Mouse (Mus musculus) midbrain, embryonic 14.5 days (tissue): ENCODE measurements at regions not wholly inside any gene's neighbourhood (a gene's known extent, or its start where the extent isn't known, plus 50 kb on each side); places are given as distances from the start of the nearest gene placed in this dataset.
"Not testable (repeated sequence)": the region's sequence is repeated elsewhere in the genome, so short reads cannot be mapped to it uniquely, and the experiment has no call there.

ENCODE experiments used
- ATAC-seq: fragments of 200-750 bp; cut with Nextera tagmentation; 2 replicates; pipeline ENCODE4 v1.8.0; 2017; ENCODE audit warnings: moderate number of reproducible peaks, moderate library complexity; ENCODE audit not compliant: low FRiP score, low TSS enrichment
- DNase-seq: peaks from one replicate; pipeline ENCODE4 v3.0.0-alpha.2; 2015
- H3K27ac ChIP-seq: fragments of 300-500 bp; sonication (generic); replicated peaks from 2 replicates; pipeline ENCODE4 v1.5.1; 2014; ENCODE audit warnings: mild to moderate bottlenecking, low read depth, low read length, moderate library complexity
- H3K27me3 ChIP-seq: fragments of 300-500 bp; sonication (generic); 2 replicates; pipeline ENCODE4 v1.6.1; 2014; ENCODE audit warnings: low read length, control low read depth, mixed read lengths; ENCODE audit not compliant: control insufficient read depth, insufficient read depth
- H3K36me3 ChIP-seq: fragments of 300-500 bp; sonication (generic); 2 replicates; pipeline ENCODE4 v1.6.1; 2014; ENCODE audit warnings: low read length, control low read depth; ENCODE audit not compliant: control insufficient read depth, insufficient read depth
- H3K4me1 ChIP-seq: fragments of 300-500 bp; sonication (generic); 2 replicates; pipeline ENCODE4 v1.6.1; 2014; ENCODE audit warnings: mild to moderate bottlenecking, antibody characterized with exemption, low read length, control low read depth; ENCODE audit not compliant: control insufficient read depth, insufficient read depth
- H3K4me2 ChIP-seq: fragments of 300-500 bp; sonication (generic); 2 replicates; pipeline ENCODE4 v1.6.1; 2014; ENCODE audit warnings: mild to moderate bottlenecking, low read length, moderate library complexity
- H3K4me3 ChIP-seq: fragments of 300-500 bp; sonication (generic); replicated peaks from 2 replicates; pipeline ENCODE4 v1.5.1; 2014; ENCODE audit warnings: low read depth, low read length
- H3K9ac ChIP-seq: fragments of 300-500 bp; sonication (generic); replicated peaks from 2 replicates; pipeline ENCODE4 v1.6.1; 2014; ENCODE audit warnings: mild to moderate bottlenecking, low read length, moderate library complexity
- H3K9me3 ChIP-seq: fragments of 300-500 bp; sonication (generic); 2 replicates; pipeline ENCODE4 v1.6.1; 2016; ENCODE audit warnings: low read length, control low read depth, mixed read lengths; ENCODE audit not compliant: control insufficient read depth
- WGBS: fragments of 180-500 bp; shearing (Covaris S2); extraction: QIAGEN DNeasy Blood & Tissue Kit; methylation state at CpG from one replicate; pipeline ENCODE4 v1.1.7; 2014; 5-methylcytosine and 5-hydroxymethylcytosine counted together

DNA sequence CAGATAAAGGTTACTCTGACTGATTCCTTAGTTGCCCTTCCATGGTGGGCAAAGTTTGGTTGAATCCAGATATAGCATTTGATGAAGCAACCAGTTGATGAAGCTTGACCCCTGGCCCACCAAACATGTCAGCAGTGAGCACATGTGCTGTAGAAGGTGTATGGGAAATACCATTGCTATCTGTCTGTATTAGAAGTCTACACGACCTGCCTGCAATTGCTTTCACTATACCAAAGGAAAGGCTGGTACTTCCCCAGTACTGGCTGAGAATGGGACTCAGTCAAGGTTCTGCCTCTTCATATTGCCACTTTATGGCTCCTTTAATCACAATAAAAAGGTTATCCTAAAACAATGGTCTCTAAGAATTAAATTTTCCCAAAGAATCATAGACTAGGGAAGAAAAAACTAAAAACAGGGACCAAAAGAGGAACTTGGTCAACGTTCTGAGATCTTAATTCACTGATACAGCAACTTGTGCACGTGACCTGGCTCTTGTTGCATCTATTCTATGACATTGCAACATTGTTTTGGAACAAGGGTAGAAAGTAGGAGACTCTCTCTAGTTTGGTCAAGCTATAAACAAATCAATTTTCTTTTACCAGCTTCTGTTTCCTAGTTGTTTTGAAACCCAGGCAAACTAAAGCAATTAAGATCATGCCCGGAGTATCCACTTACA lies 284.0 kb downstream of the Rapgef2 start:
- no peak overlapping the region for H3K4me3 ChIP-seq
- no peaks in the 10 kb centered on the region for H3K4me1 ChIP-seq
- no peak overlapping the region for H3K27ac ChIP-seq
- no peak for DNase-seq
- no peaks in the 10 kb centered on the region for H3K27me3 ChIP-seq
- no peaks in the 10 kb centered on the region for H3K36me3 ChIP-seq
- H3K4me2 ChIP-seq, result no peak overlapping the region
- no peaks in the 10 kb centered on the region for H3K9me3 ChIP-seq
- H3K9ac ChIP-seq, result no peak overlapping the region
- ATAC-seq, result no peak
- WGBS, result 80% methylated on average over 4 of the region's 4 CpGs

DNA sequence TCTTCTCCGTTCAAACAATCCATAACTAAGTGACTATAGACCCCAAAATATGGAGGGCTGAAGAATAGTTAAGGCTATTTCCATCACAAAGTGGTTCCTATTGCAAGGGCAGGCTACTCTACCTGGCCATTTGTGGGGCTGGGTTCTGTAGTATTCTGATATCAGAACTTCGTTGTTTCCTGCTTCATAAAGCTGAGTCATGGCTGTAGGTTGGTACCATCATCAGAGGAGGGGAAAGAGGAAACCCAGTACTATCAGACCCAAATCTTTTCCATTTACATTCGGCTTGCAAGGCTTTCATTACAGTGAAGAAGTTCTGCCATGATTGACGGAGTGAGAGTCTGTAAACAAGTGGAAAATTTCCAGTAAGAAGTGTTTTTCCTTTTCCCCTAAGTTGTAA lies 284.6 kb downstream of the Rapgef2 start:
- WGBS, result 92% methylated on average over 4 of the region's 4 CpGs
- ATAC-seq, result no peak
- no peaks in the 10 kb centered on the region for H3K4me1 ChIP-seq

DNA sequence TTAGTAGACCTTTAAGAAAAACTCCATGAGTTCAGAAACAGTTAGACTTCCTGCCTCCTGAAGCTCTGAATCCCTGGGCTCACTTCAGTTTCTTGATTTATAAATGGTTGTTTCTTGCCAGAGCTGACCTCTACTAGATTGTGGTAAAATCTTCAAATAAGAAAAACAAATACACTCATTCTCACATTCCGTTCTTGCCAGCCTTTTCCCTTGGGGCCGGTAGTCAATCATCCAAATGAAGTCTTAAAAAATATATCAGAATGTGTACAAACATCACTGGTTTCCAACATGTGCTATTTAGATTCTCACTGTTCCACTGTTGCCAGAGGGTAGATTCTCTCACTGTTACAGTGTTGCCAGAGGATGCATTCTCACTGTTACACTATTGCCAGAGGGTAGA lies 286.0 kb downstream of the Rapgef2 start:
- 89% methylated on average over 2 of the region's 2 CpGs for WGBS
- H3K4me1 ChIP-seq, result no peaks in the 10 kb centered on the region
- H3K9me3 ChIP-seq, result no peaks in the 10 kb centered on the region
- no peaks in the 10 kb centered on the region for H3K27me3 ChIP-seq
- no peak overlapping the region for H3K27ac ChIP-seq
- ATAC-seq (no peak), DNase-seq (no peak)
- H3K9ac ChIP-seq, result no peak overlapping the region
- no peak overlapping the region for H3K4me2 ChIP-seq
- no peaks in the 10 kb centered on the region for H3K36me3 ChIP-seq
- no peak overlapping the region for H3K4me3 ChIP-seq

More for the DNA sequence above, 284.6 kb downstream of the Rapgef2 start:
- Histone ChIP-seq H3K9me3 (no peaks in the 10 kb centered on the region), H3K36me3 (no peaks in the 10 kb centered on the region), H3K4me2 (no peak overlapping the region), H3K4me3 (no peak overlapping the region), H3K9ac (no peak overlapping the region), H3K27me3 (no peaks in the 10 kb centered on the region), H3K27ac (no peak overlapping the region)
- DNase-seq, result no peak

DNA sequence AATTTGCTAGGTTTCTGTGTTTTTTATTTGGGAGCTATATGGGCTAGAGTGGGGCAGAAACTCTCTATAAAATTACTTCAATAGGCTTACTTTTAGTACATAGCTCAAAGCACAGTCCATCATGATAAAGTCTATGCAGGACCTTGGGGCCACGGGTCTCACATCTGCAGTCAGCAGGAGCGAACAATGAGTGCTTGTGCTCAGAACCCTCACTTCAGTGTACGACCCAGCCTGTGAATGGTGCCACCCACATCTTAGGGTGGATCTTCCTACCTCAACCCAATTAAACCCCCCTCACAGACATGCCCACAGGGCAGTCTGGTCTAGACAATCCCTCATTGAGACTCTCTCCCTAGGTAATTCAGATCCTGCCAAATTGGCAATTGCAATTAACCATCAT lies 286.5 kb downstream of the Rapgef2 start:
- DNase-seq, result no peak
- ATAC-seq, result no peak

DNA sequence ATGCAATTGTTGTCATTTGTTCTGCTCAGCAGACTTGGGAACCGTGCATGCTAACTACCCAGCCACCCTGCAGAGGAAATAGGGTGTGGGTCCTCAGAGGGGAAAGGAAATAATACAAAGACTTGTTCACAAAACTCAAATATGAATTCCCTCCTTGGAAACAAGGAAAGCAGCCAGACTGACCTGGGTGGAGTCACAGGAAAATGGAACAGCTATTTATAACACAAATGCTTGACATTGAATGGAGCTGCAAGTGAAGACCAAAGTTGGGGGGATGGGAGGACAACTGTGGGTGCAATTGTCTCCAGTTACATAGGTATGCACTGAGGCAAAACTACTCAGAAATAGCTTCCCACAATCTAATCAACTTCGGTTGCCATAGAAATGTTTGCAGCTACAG lies 298.2 kb downstream of the Rapgef2 start:
- H3K36me3 ChIP-seq, result no peaks in the 10 kb centered on the region
- DNase-seq, result no peak
- no peaks in the 10 kb centered on the region for H3K27me3 ChIP-seq
- no peak overlapping the region for H3K27ac ChIP-seq
- no peak for ATAC-seq
- no peak overlapping the region for H3K9ac ChIP-seq
- WGBS, result 71% methylated on average over 2 of the region's 2 CpGs
- H3K9me3 ChIP-seq, result no peaks in the 10 kb centered on the region
- no peak overlapping the region for H3K4me3 ChIP-seq
- H3K4me1 ChIP-seq, result no peaks in the 10 kb centered on the region
- H3K4me2 ChIP-seq, result no peak overlapping the region

More for the DNA sequence above, 286.5 kb downstream of the Rapgef2 start:
- WGBS, result 85% methylated on average over 3 of the region's 3 CpGs
- Histone ChIP-seq H3K27me3 (no peaks in the 10 kb centered on the region), H3K4me3 (no peak overlapping the region), H3K36me3 (no peaks in the 10 kb centered on the region), H3K27ac (no peak overlapping the region), H3K9ac (no peak overlapping the region), H3K4me1 (no peaks in the 10 kb centered on the region), H3K9me3 (no peaks in the 10 kb centered on the region), H3K4me2 (no peak overlapping the region)

DNA sequence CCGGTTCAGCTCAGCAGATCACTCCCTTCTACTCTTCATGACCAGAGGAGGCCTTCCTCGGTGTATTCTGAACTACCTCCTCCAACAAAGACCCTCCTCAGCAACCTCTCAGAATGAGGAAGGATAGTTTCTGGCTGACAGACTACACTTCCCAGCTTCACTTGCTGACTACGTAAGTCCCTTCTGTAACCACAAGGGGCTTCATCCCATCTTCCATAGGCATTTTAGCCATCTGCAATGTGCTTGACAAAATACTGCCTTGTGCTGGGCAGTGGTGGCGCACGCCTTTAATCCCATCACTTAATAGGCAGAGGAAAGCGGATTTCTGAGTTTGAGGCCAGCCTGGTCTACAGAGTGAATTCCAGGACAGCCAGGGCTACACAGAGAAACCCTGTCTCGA lies 299.6 kb downstream of the Rapgef2 start:
- no peaks in the 10 kb centered on the region for H3K36me3 ChIP-seq
- H3K27me3 ChIP-seq, result no peaks in the 10 kb centered on the region
- no peak overlapping the region for H3K27ac ChIP-seq
- DNase-seq (no peak), ATAC-seq (no peak)
- 84% methylated on average over 6 of the region's 7 CpGs for WGBS
- no peaks in the 10 kb centered on the region for H3K9me3 ChIP-seq
- no peak overlapping the region for H3K4me3 ChIP-seq
- no peak overlapping the region for H3K9ac ChIP-seq
- H3K4me1 ChIP-seq, result no peaks in the 10 kb centered on the region
- H3K4me2 ChIP-seq, result no peak overlapping the region

DNA sequence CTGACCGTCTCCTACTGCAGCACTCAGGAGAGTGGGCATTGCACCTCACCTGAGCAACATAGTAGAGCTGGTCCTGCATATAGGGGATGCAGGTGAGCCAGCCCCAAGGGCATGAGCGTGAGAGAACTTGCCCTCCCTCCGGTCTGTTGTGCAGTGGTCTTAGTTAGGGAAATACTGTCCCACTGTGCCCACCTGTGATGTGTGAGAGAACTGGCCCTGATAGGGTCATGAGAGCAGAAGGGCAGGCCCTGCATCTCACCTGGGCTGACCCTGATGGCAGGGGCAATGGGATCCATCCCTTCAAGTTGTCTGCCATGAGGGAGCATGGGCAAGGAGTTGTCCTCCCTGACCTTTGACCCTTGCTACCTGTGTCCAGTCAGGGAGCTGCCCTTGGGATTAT lies 305.3 kb downstream of the Rapgef2 start:
- ATAC-seq, result peak; percentile 27; the same call in 1 of the 2 replicates
- Histone ChIP-seq H3K4me3 (no peak overlapping the region), H3K36me3 (no peaks in the 10 kb centered on the region), H3K4me2 (no peak overlapping the region), H3K27ac (no peak overlapping the region), H3K4me1 (no peaks in the 10 kb centered on the region), H3K27me3 (no peaks in the 10 kb centered on the region), H3K9me3 (no peaks in the 10 kb centered on the region), H3K9ac (no peak overlapping the region)
- DNase-seq, result no peak
- 85% methylated on average over 3 of the region's 3 CpGs for WGBS

DNA sequence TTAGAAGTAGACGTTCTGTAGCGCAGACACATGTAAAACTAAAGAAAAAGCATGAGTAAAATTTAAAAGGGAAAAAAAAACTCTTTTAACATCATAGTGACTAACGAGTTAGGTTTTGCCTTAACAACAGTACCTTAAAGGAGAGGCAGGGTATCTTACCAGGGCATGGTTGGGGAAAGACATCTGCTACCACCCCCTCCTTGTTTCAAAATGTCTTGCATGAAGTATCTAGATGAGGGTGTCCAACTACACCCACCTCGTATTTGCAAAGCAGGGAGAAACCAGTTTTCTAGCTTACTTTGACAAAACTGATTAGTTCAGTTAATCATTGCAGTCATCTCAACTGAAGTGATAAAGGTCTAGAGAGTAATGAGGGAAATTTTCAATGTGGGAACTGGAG lies 307.5 kb downstream of the Rapgef2 start:
- Histone ChIP-seq H3K9me3 (no peaks in the 10 kb centered on the region), H3K4me1 (no peaks in the 10 kb centered on the region), H3K27ac (no peak overlapping the region), H3K27me3 (no peaks in the 10 kb centered on the region), H3K9ac (no peak overlapping the region), H3K4me2 (no peak overlapping the region), H3K36me3 (no peaks in the 10 kb centered on the region), H3K4me3 (no peak overlapping the region)
- no peak for DNase-seq
- 89% methylated on average over 4 of the region's 4 CpGs for WGBS
- ATAC-seq, result no peak

DNA sequence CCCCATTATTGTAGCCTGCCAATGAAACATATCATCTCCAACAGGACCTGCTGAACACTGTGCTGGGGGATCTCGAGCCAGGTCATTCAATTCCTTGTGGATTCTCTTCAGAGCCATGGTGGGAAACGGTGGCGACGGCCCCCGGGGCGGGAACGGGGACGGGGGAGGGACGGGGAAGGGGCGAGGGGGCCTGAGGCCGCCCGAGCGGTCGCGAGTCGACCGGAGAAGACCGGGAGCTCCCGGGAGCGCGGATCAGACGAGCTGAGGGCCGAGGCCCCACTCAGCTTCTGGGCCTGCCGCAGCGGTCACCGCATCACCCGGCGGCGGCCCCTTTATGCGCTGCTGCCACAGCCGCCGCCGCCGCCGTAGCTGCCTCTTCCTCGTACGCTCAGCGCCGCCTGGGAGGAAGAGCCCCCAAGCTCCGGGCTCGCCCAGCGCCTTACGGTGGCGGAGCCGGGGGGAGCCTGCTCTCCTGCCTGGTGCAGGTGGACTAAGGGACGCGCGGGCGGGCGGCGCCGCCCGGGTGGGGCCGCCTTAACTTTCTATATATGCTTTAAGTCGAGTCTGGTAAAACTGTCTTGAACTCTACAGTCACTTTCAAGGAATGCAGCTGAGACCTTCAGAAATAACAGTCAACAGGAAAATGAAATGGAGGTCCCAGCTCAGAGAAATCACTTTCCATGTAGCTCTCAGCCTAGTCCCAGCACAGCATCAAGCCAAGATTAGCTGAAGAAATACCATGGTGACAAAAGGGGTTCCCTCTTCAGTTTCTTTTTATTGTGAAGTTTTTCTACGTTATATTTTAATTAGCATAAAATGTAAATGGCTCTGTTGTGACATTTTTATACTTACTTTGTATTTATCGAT lies 319.4 kb downstream of the Rapgef2 start:
- Histone ChIP-seq H3K9ac (peak overlapping the region; percentile 62), H3K4me3 (peak overlapping the region; percentile 46), H3K4me2 (peak overlapping the region; percentile 67)
- WGBS, result 3% methylated on average over 40 of the region's 57 CpGs
- not testable (repeated sequence) for H3K27ac ChIP-seq, H3K4me1 ChIP-seq, H3K9me3 ChIP-seq, H3K27me3 ChIP-seq, H3K36me3 ChIP-seq
- DNase-seq (peak; percentile 53), ATAC-seq (peak; percentile 87)
